Mouse (Mus musculus): ENCODE data around the gene A3galt2. TPM values are rescaled to one million over a fixed set of nuclear protein-coding genes. Genes with fewer than 3 reads are reported as not detected.
A peak's percentile ranks its signal among the peaks of the same experiment; 100 is the strongest.

Gene A3galt2
- polyA plus RNA-seq, 1 experiment from 2014 or later = not detected

DNA sequence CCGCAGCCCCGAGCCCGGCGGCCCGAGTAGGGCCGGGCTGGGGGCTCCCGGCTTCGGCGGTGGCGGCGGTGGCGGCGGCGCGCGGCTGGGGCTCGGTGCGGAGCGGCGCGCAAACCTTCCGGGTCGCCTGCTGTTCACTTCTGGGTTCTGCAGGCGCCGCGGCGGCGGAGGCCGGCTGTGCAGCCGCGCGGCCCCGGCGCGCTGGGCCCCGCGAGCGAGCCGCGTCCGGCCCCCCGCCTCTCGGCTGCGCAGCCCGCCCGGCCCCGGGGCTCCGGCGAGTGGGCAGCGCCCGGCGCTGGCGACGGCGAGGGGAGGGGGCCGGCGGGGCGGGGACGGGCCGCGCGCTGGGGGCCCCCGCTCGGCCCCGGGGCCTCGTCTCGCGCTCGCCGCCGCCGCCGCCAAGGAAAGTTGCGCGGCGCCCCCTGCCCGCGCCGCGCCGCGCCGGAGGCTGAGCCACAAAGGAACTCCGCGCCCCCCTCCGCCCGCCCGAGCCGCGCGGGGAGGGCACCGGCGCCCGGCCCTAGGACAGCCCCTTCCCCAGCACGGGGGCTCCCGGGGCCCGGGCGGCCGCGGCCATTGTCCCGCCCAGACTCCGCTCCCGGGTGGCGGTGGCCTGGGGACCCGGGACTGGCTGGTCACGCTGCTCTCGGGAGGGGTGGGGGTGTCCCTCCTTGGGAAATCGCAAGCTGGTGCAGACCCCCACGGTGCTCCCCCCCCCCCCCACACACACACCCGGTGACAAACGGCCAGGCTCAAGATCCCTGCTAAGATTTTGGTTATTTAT, 51.1 kb downstream of the A3galt2 start, which contains the start of gene Zfp362:
Gene Zfp362, minus strand, starts transcription at position 3 of the 784 bp plus-strand sequence.
- TF ChIP-seq EP300 (optimal IDR thresholded peaks at IDR 0.05) = no peak
- no peak; the same call in 1 of the 2 replicates for TF ChIP-seq CTCF (IDR thresholded peaks at IDR 0.05; ENCODE audit: low read depth)
- Histone ChIP-seq H3K36me3 (ENCODE audit: control insufficient read depth, insufficient read depth, low read length) (no peaks in the 10 kb centered on the region), H3K9me3 (ENCODE audit: control insufficient read depth, low read length) (no peaks in the 10 kb centered on the region), H3K4me2 (replicated peaks; ENCODE audit: low read depth) (peak within 1 kb of the TSS; percentile 92), H3K27ac (replicated peaks) (peak within 1 kb of the TSS; percentile 99), H3K4me1 (replicated peaks; ENCODE audit: control insufficient read depth, insufficient read depth) (peaks cover 13% of the 10 kb centered on the region), H3K9ac (ENCODE audit: low read length) (peak within 1 kb of the TSS; percentile 97), H3K4me3 (ENCODE audit: low read depth, low read length) (peak within 1 kb of the TSS; percentile 78), H3K27me3 (ENCODE audit: control insufficient read depth, insufficient read depth, low read length) (no peaks in the 10 kb centered on the region)
- ATAC-seq (ENCODE audit: low FRiP score, low TSS enrichment) = peak; percentile 60
- DNase-seq (ENCODE audit: low spot score) = peak; percentile 63
- WGBS = 1% methylated on average over 25 of the region's 111 CpGs

DNA sequence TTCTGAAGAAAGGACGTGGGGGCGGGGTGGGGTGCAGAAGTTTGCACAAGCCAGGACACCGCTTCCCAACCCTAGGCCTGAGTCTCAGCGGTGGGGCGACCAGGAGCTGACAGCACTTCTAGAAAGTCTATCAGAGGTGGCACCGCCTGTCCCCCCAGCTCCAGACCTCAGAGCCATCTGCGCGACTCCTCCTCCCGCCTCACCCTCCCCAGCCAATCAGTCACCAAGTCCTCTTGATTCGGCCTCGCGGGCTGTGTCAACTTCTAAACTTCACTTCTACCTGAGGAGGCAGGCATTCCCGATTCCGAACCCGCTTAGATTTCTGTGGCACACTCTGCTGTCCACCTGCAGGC, 51.6 kb downstream of the A3galt2 start:
- Histone ChIP-seq H3K9ac (ENCODE audit: low read length) (peak overlapping the region; percentile 97), H3K27me3 (ENCODE audit: control insufficient read depth, insufficient read depth, low read length) (no peaks in the 10 kb centered on the region), H3K4me3 (ENCODE audit: low read depth, low read length) (peak overlapping the region; percentile 78), H3K4me2 (replicated peaks; ENCODE audit: low read depth) (peak overlapping the region; percentile 92), H3K4me1 (replicated peaks; ENCODE audit: control insufficient read depth, insufficient read depth) (peaks cover 13% of the 10 kb centered on the region), H3K27ac (replicated peaks) (peak overlapping the region; percentile 99), H3K36me3 (ENCODE audit: control insufficient read depth, insufficient read depth, low read length) (no peaks in the 10 kb centered on the region), H3K9me3 (ENCODE audit: control insufficient read depth, low read length) (no peaks in the 10 kb centered on the region)
- peak; percentile 77 for DNase-seq (ENCODE audit: low spot score)
- ATAC-seq (ENCODE audit: low FRiP score, low TSS enrichment) = peak; percentile 51
- TF ChIP-seq EP300 (optimal IDR thresholded peaks at IDR 0.05) (no peak), CTCF (IDR thresholded peaks at IDR 0.05; ENCODE audit: low read depth) (no peak; the same call in 1 of the 2 replicates)
- under 1% methylated on average over 11 of the region's 15 CpGs for WGBS

DNA sequence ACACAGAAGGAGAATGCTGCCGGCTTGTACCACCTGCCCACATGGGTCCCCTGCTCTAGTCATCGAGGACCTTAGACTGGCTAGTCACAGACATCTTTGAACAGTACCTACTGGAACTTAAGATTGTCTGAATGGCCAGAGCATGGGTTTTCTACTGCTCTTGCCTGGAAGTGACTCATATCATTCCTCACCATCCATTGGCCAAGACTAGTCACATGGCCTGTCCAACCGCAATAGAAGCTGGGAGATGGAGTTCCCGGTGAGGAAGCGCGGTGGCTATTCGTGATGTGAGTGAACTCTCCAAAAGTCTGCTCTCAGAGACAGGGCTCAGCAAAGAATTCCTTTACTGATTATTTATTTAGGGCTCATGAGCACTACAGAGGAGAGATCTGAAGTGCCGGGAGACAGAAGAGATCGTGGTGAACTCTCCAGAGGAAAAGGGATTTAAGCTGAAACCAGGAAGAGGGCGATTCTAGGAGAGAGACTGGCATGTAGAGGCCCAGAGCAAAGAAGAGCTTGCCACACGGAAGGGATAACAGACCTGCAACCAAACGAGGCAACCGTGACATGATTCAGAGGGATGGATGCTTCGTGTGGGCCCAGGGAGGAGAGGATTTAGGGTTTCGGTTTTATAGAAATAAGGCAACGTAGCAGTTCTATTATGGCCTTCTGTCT, 56.4 kb downstream of the A3galt2 start:
- TF ChIP-seq CTCF (IDR thresholded peaks at IDR 0.05; ENCODE audit: low read depth) (0 out of 2 replicates have a peak, but pooled peaks have one; percentile 14), EP300 (optimal IDR thresholded peaks at IDR 0.05) (no peak)
- H3K36me3 ChIP-seq (ENCODE audit: control insufficient read depth, insufficient read depth, low read length) = no peaks in the 10 kb centered on the region
- H3K4me3 ChIP-seq (ENCODE audit: low read depth, low read length) = peak overlapping the region; percentile 41
- H3K4me2 ChIP-seq (replicated peaks; ENCODE audit: low read depth) = peak overlapping the region; percentile 60
- DNase-seq (ENCODE audit: low spot score) (peak; percentile 84), ATAC-seq (ENCODE audit: low FRiP score, low TSS enrichment) (peak; percentile 93)
- 0 out of 2 replicates have a peak overlapping the region, but pooled peaks have one; percentile 36 for H3K27ac ChIP-seq (replicated peaks)
- H3K9me3 ChIP-seq (ENCODE audit: control insufficient read depth, low read length) = no peaks in the 10 kb centered on the region
- no peaks in the 10 kb centered on the region for H3K27me3 ChIP-seq (ENCODE audit: control insufficient read depth, insufficient read depth, low read length)
- H3K4me1 ChIP-seq (replicated peaks; ENCODE audit: control insufficient read depth, insufficient read depth) = peaks cover 6% of the 10 kb centered on the region
- WGBS = 11% methylated on average over 16 of the region's 16 CpGs
- H3K9ac ChIP-seq (ENCODE audit: low read length) = peak overlapping the region; percentile 62

DNA sequence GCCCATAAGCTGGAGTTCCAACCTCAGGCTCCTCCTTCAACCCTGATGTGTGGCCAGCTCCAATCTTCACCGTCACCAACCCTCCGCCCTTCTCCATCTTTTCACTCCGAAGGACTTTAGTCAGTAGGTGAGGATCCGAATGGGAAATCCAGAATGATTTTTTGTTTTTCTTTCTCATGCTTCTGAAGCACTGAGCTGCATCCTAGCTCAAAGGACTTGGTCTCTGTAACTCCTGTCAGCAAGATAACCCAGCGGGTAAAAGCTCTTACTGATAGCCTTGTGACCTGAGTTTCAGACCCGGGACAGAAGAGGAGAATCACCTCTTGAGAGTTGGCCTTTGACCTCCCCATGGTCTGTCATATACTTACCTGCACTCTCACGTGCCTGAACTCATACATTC, 61.8 kb downstream of the A3galt2 start:
- Histone ChIP-seq H3K4me1 (replicated peaks; ENCODE audit: control insufficient read depth, insufficient read depth) (peaks cover 2% of the 10 kb centered on the region; the same call in 1 of the 2 replicates), H3K9me3 (ENCODE audit: control insufficient read depth, low read length) (no peaks in the 10 kb centered on the region), H3K36me3 (ENCODE audit: control insufficient read depth, insufficient read depth, low read length) (no peaks in the 10 kb centered on the region), H3K4me2 (replicated peaks; ENCODE audit: low read depth) (no peak overlapping the region), H3K9ac (ENCODE audit: low read length) (no peak overlapping the region), H3K27me3 (ENCODE audit: control insufficient read depth, insufficient read depth, low read length) (no peaks in the 10 kb centered on the region), H3K27ac (replicated peaks) (no peak overlapping the region), H3K4me3 (ENCODE audit: low read depth, low read length) (no peak overlapping the region)
- DNase-seq (ENCODE audit: low spot score) = no peak
- WGBS = 48% methylated on average over 7 of the region's 7 CpGs
- no peak for ATAC-seq (ENCODE audit: low FRiP score, low TSS enrichment)
- TF ChIP-seq EP300 (optimal IDR thresholded peaks at IDR 0.05) (no peak), CTCF (IDR thresholded peaks at IDR 0.05; ENCODE audit: low read depth) (no peak)

Other genes with a start within 250 kb of the A3galt2 start
- gene Zscan20, start 145.3 kb upstream of the A3galt2 start, polyA plus RNA-seq (2015; fragmentation: Nextera tagmentation; extraction: Ambion mirVana) = 0.98 and 1.2 TPM in 2 replicates
- gene Tlr12, start 136.7 kb upstream of the A3galt2 start, polyA plus RNA-seq (2015; fragmentation: Nextera tagmentation; extraction: Ambion mirVana) = 0.56 and 0.57 TPM in 2 replicates
- gene Phc2, start 100.7 kb upstream of the A3galt2 start, polyA plus RNA-seq (2015; fragmentation: Nextera tagmentation; extraction: Ambion mirVana) = 27.1 and 31.1 TPM in 2 replicates
- 11.3 and 13.9 TPM in 2 replicates for gene Zfp362, start 50.7 kb downstream of the A3galt2 start, polyA plus RNA-seq (2015; fragmentation: Nextera tagmentation; extraction: Ambion mirVana)
- gene Trim62, start 128.2 kb downstream of the A3galt2 start, polyA plus RNA-seq (2015; fragmentation: Nextera tagmentation; extraction: Ambion mirVana) = 2.6 and 3.5 TPM in 2 replicates
- gene Azin2, start 207.1 kb downstream of the A3galt2 start, polyA plus RNA-seq (2015; fragmentation: Nextera tagmentation; extraction: Ambion mirVana) = 10.8 and 12.3 TPM in 2 replicates
- gene Ak2, start 236.6 kb downstream of the A3galt2 start, polyA plus RNA-seq (2015; fragmentation: Nextera tagmentation; extraction: Ambion mirVana) = 137 and 138 TPM in 2 replicates